Mouse (Mus musculus) forebrain, embryonic 13.5 days (tissue): ENCODE data around the gene Ip6k1. TPM values are rescaled to one million over a fixed set of nuclear protein-coding genes. Genes with fewer than 3 reads are reported as not detected.

Experiments
- ATAC-seq: fragments of 200-750 bp; cut with Nextera tagmentation; 2 replicates; pipeline ENCODE4 v1.8.0; 2017
- H3K27ac ChIP-seq: fragments of 300-500 bp; sonication (generic); 2 replicates; pipeline ENCODE4 v1.5.1; 2015; ENCODE audit warnings: inconsistent platforms, mild to moderate bottlenecking, moderate library complexity
- H3K27me3 ChIP-seq: fragments of 300-500 bp; sonication (generic); 2 replicates; pipeline ENCODE4 v1.6.1; 2015; ENCODE audit warnings: mild to moderate bottlenecking, inconsistent platforms
- H3K36me3 ChIP-seq: fragments of 300-500 bp; sonication (generic); 2 replicates; pipeline ENCODE4 v1.6.1; 2015; ENCODE audit warnings: mild to moderate bottlenecking, inconsistent platforms; ENCODE audit not compliant: poor library complexity, severe bottlenecking
- H3K4me1 ChIP-seq: fragments of 300-500 bp; sonication (generic); 2 replicates; pipeline ENCODE4 v1.6.1; 2015; ENCODE audit warnings: inconsistent platforms
- H3K4me2 ChIP-seq: fragments of 300-500 bp; sonication (generic); 2 replicates; pipeline ENCODE4 v1.6.1; 2015; ENCODE audit warnings: inconsistent platforms, mild to moderate bottlenecking, moderate library complexity
- H3K4me3 ChIP-seq: fragments of 300-500 bp; sonication (generic); 2 replicates; pipeline ENCODE4 v1.5.1; 2015; ENCODE audit warnings: mild to moderate bottlenecking, inconsistent platforms
- H3K9ac ChIP-seq: fragments of 300-500 bp; sonication (generic); 2 replicates; pipeline ENCODE4 v1.6.1; 2015; ENCODE audit warnings: mild to moderate bottlenecking, inconsistent platforms
- H3K9me3 ChIP-seq: fragments of 300-500 bp; sonication (generic); replicated peaks from 2 replicates; pipeline ENCODE4 v1.6.1; 2016; ENCODE audit warnings: inconsistent platforms
- WGBS: fragments of 180-500 bp; shearing (Covaris S2); methylation state at CpG from one replicate; pipeline ENCODE4 v1.1.7; 2015; 5-methylcytosine and 5-hydroxymethylcytosine counted together
- microRNA-seq: library from miRNA; unstranded; fragments of <30 nt; microRNA quantifications from one replicate; pipeline ENCODE4, GENCODE M21; 2016
- polyA plus RNA-seq: library from polyadenylated mRNA; unstranded; fragments of >200 nt; fragmentation: Nextera tagmentation; extraction: Ambion mirVana; gene quantifications from 2 replicates; pipeline ENCODE4 v1.2.1, GENCODE M21; 2015

The Ip6k1 gene
- polyA plus RNA-seq, 1 experiment from 2014 or later: 73.6 TPM

DNA sequence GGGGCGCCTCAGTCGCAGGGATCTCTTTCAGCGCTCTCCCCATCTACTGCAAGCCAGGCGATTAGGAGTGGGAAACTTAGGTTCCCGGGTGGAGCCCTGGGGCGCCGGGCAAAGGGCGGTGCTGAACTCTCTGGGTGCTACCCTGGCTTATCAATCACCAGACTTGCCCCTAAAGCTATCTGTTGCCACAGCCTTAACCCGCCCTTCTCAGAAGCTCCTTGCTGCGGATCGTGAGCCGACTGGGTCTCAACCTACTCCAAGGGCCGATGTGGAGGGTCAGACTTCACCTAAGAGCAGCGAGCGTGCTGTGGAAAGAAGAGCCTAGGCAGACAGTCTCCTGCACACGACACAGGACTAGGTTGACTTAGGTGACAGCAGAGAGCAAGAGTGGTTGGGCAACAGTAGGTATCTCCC lies 92.7 kb downstream of the Ip6k1 start:
- Histone ChIP-seq H3K4me1 (peaks cover 25% of the 10 kb centered on the region), H3K36me3 (peaks cover 47% of the 10 kb centered on the region), H3K4me3 (peak overlapping the region; percentile 64), H3K27me3 (no peaks in the 10 kb centered on the region), H3K9ac (peak overlapping the region; percentile 77), H3K9me3 (no peaks in the 10 kb centered on the region), H3K27ac (peak overlapping the region; percentile 55; the same call in 1 of the 2 replicates), H3K4me2 (peak overlapping the region; percentile 98)
- 0% methylated on average over 16 of the region's 16 CpGs for WGBS
- ATAC-seq: no peak; the same call in 1 of the 2 replicates

DNA sequence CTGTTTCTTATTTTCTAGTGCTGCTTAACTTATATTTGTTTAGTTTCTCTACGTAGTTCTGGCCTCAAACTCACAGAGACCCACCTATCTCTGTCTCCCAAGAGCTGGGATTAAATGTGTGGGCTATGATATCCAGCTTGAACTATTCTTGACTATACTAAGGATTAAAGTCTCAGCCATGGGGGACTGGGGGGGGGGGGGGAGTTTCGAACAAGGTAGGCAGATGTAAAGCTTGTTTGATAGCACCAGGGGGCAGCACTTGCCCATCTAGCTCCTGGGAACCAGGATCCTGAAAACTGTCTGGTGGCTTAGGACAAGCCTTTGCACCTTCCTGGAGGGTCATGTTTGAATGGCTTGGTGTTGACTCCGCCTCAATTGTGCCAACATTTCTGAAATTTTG lies 93.2 kb downstream of the Ip6k1 start:
- Histone ChIP-seq H3K27ac (no peak overlapping the region), H3K4me1 (peaks cover 25% of the 10 kb centered on the region), H3K36me3 (peaks cover 42% of the 10 kb centered on the region), H3K9ac (peak overlapping the region; percentile 77), H3K4me3 (peak overlapping the region; percentile 64), H3K27me3 (no peaks in the 10 kb centered on the region), H3K9me3 (no peaks in the 10 kb centered on the region), H3K4me2 (peak overlapping the region; percentile 98)
- ATAC-seq: no peak
- 13% methylated on average over 3 of the region's 3 CpGs for WGBS

DNA sequence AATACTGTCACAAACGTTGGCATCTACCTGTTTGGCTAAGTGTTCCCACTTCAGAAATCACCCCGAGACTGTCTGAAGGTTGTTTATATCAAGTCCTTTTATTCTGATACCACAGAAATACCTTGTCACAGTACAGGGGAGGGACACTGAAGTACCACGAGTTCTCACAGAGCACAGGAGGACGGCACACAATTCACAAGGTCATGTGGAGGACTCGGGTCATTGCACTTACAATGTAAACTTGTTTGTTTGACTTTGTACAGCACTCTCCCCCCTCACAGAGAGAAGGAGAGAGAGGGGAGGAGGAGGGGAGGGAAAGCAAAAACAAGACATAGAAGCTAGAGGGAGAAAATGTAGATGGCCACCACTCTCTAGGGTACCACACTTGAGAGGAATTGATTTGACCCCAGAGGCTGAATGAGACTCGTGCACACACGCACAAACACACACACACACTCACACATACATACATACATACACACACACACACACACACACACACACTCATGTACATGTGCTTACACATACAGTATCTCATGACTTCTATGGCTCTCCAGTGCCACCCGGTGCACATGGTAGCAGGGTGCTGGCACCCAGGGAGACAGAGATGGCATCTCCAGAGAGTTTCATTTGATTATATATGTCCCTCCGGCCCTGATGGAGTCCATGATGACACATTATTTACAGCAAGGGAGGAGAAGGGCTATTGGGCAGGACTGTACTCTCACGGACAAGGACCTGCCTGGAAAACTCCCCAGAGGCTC lies 93.8 kb downstream of the Ip6k1 start:
- no peak for ATAC-seq
- H3K27ac ChIP-seq: no peak overlapping the region
- peaks cover 25% of the 10 kb centered on the region for H3K4me1 ChIP-seq
- no peaks in the 10 kb centered on the region for H3K9me3 ChIP-seq
- peaks cover 36% of the 10 kb centered on the region for H3K36me3 ChIP-seq
- no peaks in the 10 kb centered on the region for H3K27me3 ChIP-seq
- H3K4me3 ChIP-seq: no peak overlapping the region
- no peak overlapping the region for H3K9ac ChIP-seq
- WGBS: 68% methylated on average over 10 of the region's 10 CpGs
- H3K4me2 ChIP-seq: no peak overlapping the region

Small RNA genes within 50 kb of the gene (microRNA-seq; reads per million reads assigned to microRNA genes)
- not detected for gene Mir7088

Other genes starting within 250 kb of the Ip6k1 start
- gene Rbm5, start 231.5 kb upstream of the Ip6k1 start, polyA plus RNA-seq: 256 and 261 TPM in 2 replicates
- gene Rbm6, start 129.3 kb upstream of the Ip6k1 start, polyA plus RNA-seq: 125 and 129 TPM in 2 replicates
- gene Mon1a, start 114.3 kb upstream of the Ip6k1 start, polyA plus RNA-seq: 18.9 and 20.6 TPM in 2 replicates
- gene Mst1r, start 95.6 kb upstream of the Ip6k1 start, polyA plus RNA-seq: 0.46 and 0.74 TPM in 2 replicates
- not detected in 2 replicates for gene Actl11, start 74.0 kb upstream of the Ip6k1 start, polyA plus RNA-seq
- gene Camkv, start 66.8 kb upstream of the Ip6k1 start, polyA plus RNA-seq: 23.6 and 27.2 TPM in 2 replicates
- gene Traip, start 52.4 kb upstream of the Ip6k1 start, polyA plus RNA-seq: 21.7 and 23.6 TPM in 2 replicates
- gene Uba7, start 27.0 kb upstream of the Ip6k1 start, polyA plus RNA-seq: 2.7 and 3.1 TPM in 2 replicates
- 0.44 and 0.62 TPM in 2 replicates for gene Gm20661, start 19.4 kb upstream of the Ip6k1 start, polyA plus RNA-seq
- 10.8 and 11.1 TPM in 2 replicates for gene Inka1, start 16.6 kb upstream of the Ip6k1 start, polyA plus RNA-seq
- gene Cdhr4, start 10.0 kb upstream of the Ip6k1 start, polyA plus RNA-seq: 0.69 and 1.3 TPM in 2 replicates
- gene Gm20662, start 6.2 kb upstream of the Ip6k1 start, polyA plus RNA-seq: 0.52 TPM in 1 of 2 replicates, not detected in the other
- gene Gmppb, start 46.7 kb downstream of the Ip6k1 start, polyA plus RNA-seq: 20.8 and 24.4 TPM in 2 replicates
- 2.1 and 3.0 TPM in 2 replicates for gene Amigo3, start 50.7 kb downstream of the Ip6k1 start, polyA plus RNA-seq
- not detected in 2 replicates for gene Mst1, start 77.9 kb downstream of the Ip6k1 start, polyA plus RNA-seq
- 32.6 and 39.5 TPM in 2 replicates for gene Rnf123, start 80.8 kb downstream of the Ip6k1 start, polyA plus RNA-seq
- gene Apeh, start 92.1 kb downstream of the Ip6k1 start, polyA plus RNA-seq: 49.9 and 60.2 TPM in 2 replicates
- gene Bsn, start 187.9 kb downstream of the Ip6k1 start, polyA plus RNA-seq: 4.7 TPM in 2 replicates